Mouse (Mus musculus) forebrain, embryonic 13.5 days (tissue): ENCODE measurements around the gene Ralb. TPM values are rescaled to one million over a fixed set of nuclear protein-coding genes. Genes with fewer than 3 reads are reported as not detected.

Source experiments
- ATAC-seq: fragments of 200-750 bp; cut with Nextera tagmentation; 2 replicates; pipeline ENCODE4 v1.8.0; 2017
- H3K27ac ChIP-seq: fragments of 300-500 bp; sonication (generic); 2 replicates; pipeline ENCODE4 v1.5.1; 2015; ENCODE audit warnings: inconsistent platforms, mild to moderate bottlenecking, moderate library complexity
- H3K27me3 ChIP-seq: fragments of 300-500 bp; sonication (generic); 2 replicates; pipeline ENCODE4 v1.6.1; 2015; ENCODE audit warnings: mild to moderate bottlenecking, inconsistent platforms
- H3K36me3 ChIP-seq: fragments of 300-500 bp; sonication (generic); 2 replicates; pipeline ENCODE4 v1.6.1; 2015; ENCODE audit warnings: mild to moderate bottlenecking, inconsistent platforms; ENCODE audit not compliant: poor library complexity, severe bottlenecking
- H3K4me1 ChIP-seq: fragments of 300-500 bp; sonication (generic); 2 replicates; pipeline ENCODE4 v1.6.1; 2015; ENCODE audit warnings: inconsistent platforms
- H3K4me2 ChIP-seq: fragments of 300-500 bp; sonication (generic); 2 replicates; pipeline ENCODE4 v1.6.1; 2015; ENCODE audit warnings: inconsistent platforms, mild to moderate bottlenecking, moderate library complexity
- H3K4me3 ChIP-seq: fragments of 300-500 bp; sonication (generic); 2 replicates; pipeline ENCODE4 v1.5.1; 2015; ENCODE audit warnings: mild to moderate bottlenecking, inconsistent platforms
- H3K9ac ChIP-seq: fragments of 300-500 bp; sonication (generic); 2 replicates; pipeline ENCODE4 v1.6.1; 2015; ENCODE audit warnings: mild to moderate bottlenecking, inconsistent platforms
- H3K9me3 ChIP-seq: fragments of 300-500 bp; sonication (generic); replicated peaks from 2 replicates; pipeline ENCODE4 v1.6.1; 2016; ENCODE audit warnings: inconsistent platforms
- WGBS: fragments of 180-500 bp; shearing (Covaris S2); methylation state at CpG from one replicate; pipeline ENCODE4 v1.1.7; 2015; 5-methylcytosine and 5-hydroxymethylcytosine counted together
- polyA plus RNA-seq: library from polyadenylated mRNA; unstranded; fragments of >200 nt; fragmentation: Nextera tagmentation; extraction: Ambion mirVana; gene quantifications from 2 replicates; pipeline ENCODE4 v1.2.1, GENCODE M21; 2015

Gene Ralb
- polyA plus RNA-seq, 1 experiment from 2014 or later, result 51.0 TPM

DNA sequence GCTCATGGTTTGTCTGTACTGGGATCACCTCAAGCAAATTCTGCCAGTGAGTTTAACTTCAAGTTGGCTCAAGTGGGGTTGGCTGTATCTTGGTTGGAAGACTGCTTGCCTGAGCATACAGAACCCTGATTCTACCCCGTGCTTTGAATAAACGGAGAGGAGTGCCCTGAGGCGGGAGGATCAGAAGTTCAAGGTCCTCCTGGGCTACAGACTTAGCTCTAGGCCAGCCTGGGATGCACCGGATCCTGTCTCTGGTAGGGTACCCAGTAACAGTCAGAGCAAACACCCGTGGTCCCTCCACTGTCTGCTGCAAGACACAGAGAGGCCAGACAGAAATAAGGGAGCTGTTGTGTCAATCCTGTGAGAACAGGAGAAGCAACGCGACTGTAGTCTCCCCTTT is 17.1 kb upstream of the Ralb start:
- Histone ChIP-seq H3K9ac (no peak overlapping the region), H3K36me3 (no peaks in the 10 kb centered on the region), H3K4me2 (no peak overlapping the region), H3K4me3 (no peak overlapping the region), H3K4me1 (peaks cover 16% of the 10 kb centered on the region), H3K9me3 (no peaks in the 10 kb centered on the region), H3K27ac (no peak overlapping the region), H3K27me3 (no peaks in the 10 kb centered on the region)
- no peak for ATAC-seq
- WGBS, result 83% methylated on average over 7 of the region's 7 CpGs

DNA sequence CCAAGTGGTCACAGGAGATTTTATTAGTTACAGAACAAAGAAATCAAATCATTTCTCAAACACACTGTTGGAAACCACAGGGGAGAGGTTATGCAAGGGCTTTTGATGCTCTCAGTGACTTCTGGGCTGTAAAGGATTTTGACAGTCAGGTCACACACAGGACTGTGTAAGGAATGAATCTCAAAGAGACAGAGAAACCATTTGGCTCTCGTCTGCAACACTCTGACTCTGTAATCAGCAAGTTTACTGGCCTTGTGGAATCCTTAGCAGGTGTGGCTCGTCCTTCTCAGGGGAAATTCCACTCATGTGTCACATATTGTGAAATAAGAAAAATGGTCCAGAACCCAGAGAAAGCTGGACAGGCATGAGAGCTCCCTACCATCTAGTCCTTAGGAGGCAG is 16.4 kb upstream of the Ralb start:
- no peak for ATAC-seq
- Histone ChIP-seq H3K27ac (no peak overlapping the region; the same call in 1 of the 2 replicates), H3K27me3 (no peaks in the 10 kb centered on the region), H3K9ac (no peak overlapping the region), H3K9me3 (no peaks in the 10 kb centered on the region), H3K4me1 (peaks cover 11% of the 10 kb centered on the region), H3K4me3 (no peak overlapping the region), H3K36me3 (no peaks in the 10 kb centered on the region), H3K4me2 (no peak overlapping the region)
- 45% methylated on average over 2 of the region's 2 CpGs for WGBS

DNA sequence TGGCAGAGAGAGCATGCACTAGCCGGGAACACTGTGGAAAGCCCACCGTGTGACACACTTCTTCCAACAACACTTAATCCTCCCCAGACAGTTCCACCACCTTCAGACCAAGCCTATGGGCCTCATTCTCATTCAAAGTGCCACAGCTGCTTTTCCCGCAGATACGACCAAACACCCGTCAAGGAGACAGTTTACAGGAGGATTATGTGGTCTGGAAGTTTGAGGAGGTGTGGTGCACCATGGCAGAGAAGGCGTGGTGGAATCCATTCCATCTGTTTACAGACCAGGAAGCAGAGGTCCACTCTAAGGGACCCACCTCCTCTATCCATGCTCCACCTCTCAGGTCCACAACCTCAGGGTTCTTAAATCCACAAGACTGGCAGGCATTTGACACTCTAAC is 14.7 kb upstream of the Ralb start:
- no peak overlapping the region for H3K4me3 ChIP-seq
- no peaks in the 10 kb centered on the region for H3K27me3 ChIP-seq
- H3K9ac ChIP-seq, result no peak overlapping the region
- no peaks in the 10 kb centered on the region for H3K9me3 ChIP-seq
- no peaks in the 10 kb centered on the region for H3K36me3 ChIP-seq
- H3K27ac ChIP-seq, result no peak overlapping the region
- no peak overlapping the region for H3K4me2 ChIP-seq
- 78% methylated on average over 6 of the region's 6 CpGs for WGBS
- H3K4me1 ChIP-seq, result no peaks in the 10 kb centered on the region
- no peak for ATAC-seq

DNA sequence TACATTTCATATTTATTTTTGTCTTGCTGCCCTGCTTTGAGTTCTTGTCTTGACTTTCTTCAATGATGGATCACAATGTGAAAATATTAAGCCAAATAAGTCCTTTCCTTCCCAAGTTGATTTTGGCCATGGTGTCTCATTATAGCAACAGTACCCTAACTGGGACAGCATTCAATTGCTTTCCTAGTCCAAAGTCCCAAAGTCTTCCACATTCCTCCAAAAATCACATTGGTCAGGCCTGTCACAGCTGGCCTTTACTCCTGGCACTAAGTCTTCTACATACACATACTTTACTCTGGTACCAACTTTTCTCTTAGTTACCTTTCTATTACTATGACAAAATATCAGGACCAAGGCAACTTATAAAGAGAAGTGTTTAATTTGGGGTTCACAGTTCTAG is 14.2 kb upstream of the Ralb start:
- H3K4me2 ChIP-seq, result no peak overlapping the region
- no peak overlapping the region for H3K4me3 ChIP-seq
- no peaks in the 10 kb centered on the region for H3K4me1 ChIP-seq
- no peak for ATAC-seq
- no peaks in the 10 kb centered on the region for H3K36me3 ChIP-seq
- no peaks in the 10 kb centered on the region for H3K27me3 ChIP-seq
- no peak overlapping the region for H3K9ac ChIP-seq
- H3K27ac ChIP-seq, result no peak overlapping the region
- H3K9me3 ChIP-seq, result no peaks in the 10 kb centered on the region

DNA sequence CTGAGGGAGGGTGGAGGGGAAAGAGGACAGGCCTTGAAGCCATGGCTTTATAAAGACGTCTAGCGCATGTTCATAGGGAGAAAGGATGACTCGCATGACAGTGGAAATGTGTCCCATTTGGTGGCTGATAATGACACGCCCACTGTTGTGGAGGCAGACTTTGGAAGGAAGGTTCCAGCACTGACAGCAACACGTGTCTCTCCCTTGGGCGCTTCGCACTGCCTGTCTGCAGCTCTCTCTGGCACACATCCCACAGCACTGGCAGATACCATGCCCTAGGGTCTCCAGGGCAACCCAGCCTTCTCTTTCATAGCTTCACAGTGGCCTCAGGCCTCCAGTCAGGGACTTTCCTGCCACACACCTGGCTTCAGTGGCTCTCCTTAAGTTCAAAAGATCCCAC is 13.5 kb upstream of the Ralb start:
- Histone ChIP-seq H3K4me2 (no peak overlapping the region), H3K4me1 (no peaks in the 10 kb centered on the region), H3K27ac (no peak overlapping the region), H3K4me3 (no peak overlapping the region), H3K36me3 (no peaks in the 10 kb centered on the region), H3K9me3 (no peaks in the 10 kb centered on the region), H3K27me3 (no peaks in the 10 kb centered on the region), H3K9ac (no peak overlapping the region)
- WGBS, result 88% methylated on average over 7 of the region's 7 CpGs
- no peak for ATAC-seq

DNA sequence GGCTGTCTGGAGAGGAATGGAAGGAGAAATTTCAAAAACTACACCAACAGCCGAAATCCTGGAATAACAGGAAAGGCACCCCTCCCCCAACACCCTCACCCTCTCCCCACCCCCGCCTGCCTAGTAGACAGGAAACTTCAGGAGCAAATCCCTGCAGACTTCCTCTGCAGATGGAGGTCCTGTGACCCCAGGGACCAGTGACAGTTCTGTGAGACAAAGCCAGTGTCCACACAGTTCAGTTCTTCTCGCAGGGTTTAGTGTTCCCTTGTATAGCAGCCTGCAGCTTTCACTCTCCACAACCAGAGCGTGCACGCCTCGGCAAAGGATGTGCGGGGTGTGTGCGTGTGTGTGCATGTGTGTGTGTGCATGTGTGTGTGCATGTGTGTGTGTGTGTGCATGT is 6.3 kb upstream of the Ralb start:
- no peak overlapping the region for H3K4me3 ChIP-seq
- WGBS, result 72% methylated on average over 8 of the region's 8 CpGs
- no peak for ATAC-seq

DNA sequence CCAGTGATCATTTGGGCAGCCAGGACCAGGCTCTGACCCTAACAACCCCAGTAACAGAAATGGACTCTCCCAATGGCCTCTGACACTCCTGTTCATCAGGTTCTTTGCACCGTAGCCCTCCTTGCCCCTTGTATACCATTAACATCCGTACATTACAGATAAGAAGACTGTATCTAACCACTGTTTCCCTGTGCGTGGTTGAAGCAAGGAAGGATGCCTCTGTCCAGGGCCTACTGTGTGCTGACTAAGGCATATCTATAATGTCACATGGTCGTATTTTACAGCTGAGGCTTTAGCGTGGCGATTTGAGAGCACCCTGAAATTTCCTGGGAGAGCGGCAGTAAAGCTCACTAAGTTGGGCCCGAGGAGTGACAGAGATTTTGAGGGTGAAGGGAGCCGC is 5.8 kb upstream of the Ralb start:
- peaks cover 10% of the 10 kb centered on the region for H3K27me3 ChIP-seq
- no peak overlapping the region for H3K4me2 ChIP-seq
- H3K27ac ChIP-seq, result no peak overlapping the region
- H3K4me1 ChIP-seq, result peaks cover 9% of the 10 kb centered on the region
- no peak for ATAC-seq
- WGBS, result 77% methylated on average over 9 of the region's 9 CpGs
- H3K9ac ChIP-seq, result no peak overlapping the region
- no peaks in the 10 kb centered on the region for H3K36me3 ChIP-seq
- no peaks in the 10 kb centered on the region for H3K9me3 ChIP-seq
- no peak overlapping the region for H3K4me3 ChIP-seq

More for the DNA sequence above, 6.3 kb upstream of the Ralb start:
- H3K36me3 ChIP-seq, result no peaks in the 10 kb centered on the region
- no peak overlapping the region for H3K4me2 ChIP-seq
- no peaks in the 10 kb centered on the region for H3K9me3 ChIP-seq
- peaks cover 9% of the 10 kb centered on the region for H3K27me3 ChIP-seq
- H3K9ac ChIP-seq, result no peak overlapping the region
- peaks cover 9% of the 10 kb centered on the region for H3K4me1 ChIP-seq
- H3K27ac ChIP-seq, result no peak overlapping the region

DNA sequence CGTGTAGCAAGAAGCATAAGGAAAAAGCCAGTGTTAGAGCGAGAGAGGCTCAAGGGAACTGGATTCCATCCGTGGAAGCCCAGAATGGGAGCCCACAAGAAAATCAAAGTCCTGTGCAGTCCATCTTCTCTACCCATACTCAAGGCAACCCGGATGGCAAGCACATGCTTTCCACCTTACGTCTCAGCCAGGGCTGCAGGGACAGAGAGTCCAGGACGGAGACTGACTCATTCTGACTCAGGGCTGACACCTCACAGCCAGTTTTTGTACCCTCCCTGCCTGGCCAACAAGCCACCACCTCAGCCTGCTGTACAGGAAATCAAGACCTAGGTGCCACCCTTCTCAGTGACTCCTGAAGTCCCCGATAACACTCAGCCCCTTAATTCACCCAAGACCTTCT is 4.9 kb upstream of the Ralb start:
- H3K9me3 ChIP-seq, result no peaks in the 10 kb centered on the region
- ATAC-seq, result no peak

DNA sequence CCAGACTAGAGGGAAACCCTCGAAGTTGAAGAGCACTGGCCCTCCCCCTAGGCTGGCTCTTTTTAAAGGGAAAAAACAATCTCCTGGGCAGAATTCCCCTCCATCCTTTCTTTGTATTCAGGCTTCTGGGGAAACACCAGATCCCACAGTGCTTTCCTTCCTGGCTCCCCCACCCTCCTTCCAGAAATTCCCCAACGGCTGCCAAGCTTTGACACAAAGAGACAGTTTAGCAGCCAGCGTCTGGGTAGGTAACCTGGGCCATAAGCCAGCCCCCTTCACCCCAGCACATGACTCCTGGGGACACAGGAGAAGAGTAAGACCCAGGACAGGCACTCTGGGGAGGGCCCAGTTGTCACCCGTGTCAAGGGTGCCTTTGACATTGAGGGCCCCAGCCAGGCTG is 4.0 kb upstream of the Ralb start:
- H3K9ac ChIP-seq, result no peak overlapping the region; the same call in 1 of the 2 replicates
- H3K36me3 ChIP-seq, result no peaks in the 10 kb centered on the region
- peaks cover 23% of the 10 kb centered on the region for H3K4me1 ChIP-seq

More for the DNA sequence above, 4.9 kb upstream of the Ralb start:
- H3K27ac ChIP-seq, result no peak overlapping the region
- H3K4me3 ChIP-seq, result no peak overlapping the region
- H3K9ac ChIP-seq, result no peak overlapping the region
- no peaks in the 10 kb centered on the region for H3K36me3 ChIP-seq
- WGBS, result 79% methylated on average over 7 of the region's 7 CpGs
- peaks cover 10% of the 10 kb centered on the region for H3K27me3 ChIP-seq
- no peak overlapping the region for H3K4me2 ChIP-seq
- H3K4me1 ChIP-seq, result peaks cover 16% of the 10 kb centered on the region

DNA sequence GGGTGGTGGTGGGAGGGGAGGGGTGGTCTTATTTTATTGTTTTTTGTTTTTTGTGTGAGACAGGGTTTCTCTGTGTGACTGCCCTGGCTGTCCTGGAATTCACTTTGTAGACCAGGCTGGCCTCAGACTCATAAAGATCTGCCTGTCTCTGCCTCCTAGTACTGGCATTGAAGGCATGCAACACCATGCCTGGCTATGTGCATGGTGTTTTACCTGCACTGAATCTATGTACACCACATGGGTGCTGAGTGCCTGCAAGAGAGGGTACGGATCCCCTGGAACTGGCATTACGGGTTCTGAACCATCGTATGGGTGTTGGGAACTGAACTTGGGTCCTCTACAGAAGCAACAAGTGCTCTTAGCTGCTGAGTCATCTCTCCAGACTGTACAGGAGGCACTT is 1.4 kb upstream of the Ralb start:
- WGBS, result 89% methylated on average over 3 of the region's 3 CpGs
- no peak overlapping the region for H3K9ac ChIP-seq
- H3K27ac ChIP-seq, result no peak overlapping the region
- ATAC-seq, result no peak
- no peak overlapping the region for H3K4me3 ChIP-seq
- H3K36me3 ChIP-seq, result no peaks in the 10 kb centered on the region
- H3K27me3 ChIP-seq, result peaks cover 10% of the 10 kb centered on the region
- peaks cover 33% of the 10 kb centered on the region for H3K4me1 ChIP-seq
- H3K4me2 ChIP-seq, result no peak overlapping the region
- H3K9me3 ChIP-seq, result no peaks in the 10 kb centered on the region

More for the DNA sequence above, 4.0 kb upstream of the Ralb start:
- Histone ChIP-seq H3K27ac (no peak overlapping the region; the same call in 1 of the 2 replicates), H3K4me3 (no peak overlapping the region), H3K9me3 (no peaks in the 10 kb centered on the region), H3K4me2 (no peak overlapping the region), H3K27me3 (peaks cover 10% of the 10 kb centered on the region)
- ATAC-seq, result no peak
- WGBS, result 32% methylated on average over 4 of the region's 4 CpGs

DNA sequence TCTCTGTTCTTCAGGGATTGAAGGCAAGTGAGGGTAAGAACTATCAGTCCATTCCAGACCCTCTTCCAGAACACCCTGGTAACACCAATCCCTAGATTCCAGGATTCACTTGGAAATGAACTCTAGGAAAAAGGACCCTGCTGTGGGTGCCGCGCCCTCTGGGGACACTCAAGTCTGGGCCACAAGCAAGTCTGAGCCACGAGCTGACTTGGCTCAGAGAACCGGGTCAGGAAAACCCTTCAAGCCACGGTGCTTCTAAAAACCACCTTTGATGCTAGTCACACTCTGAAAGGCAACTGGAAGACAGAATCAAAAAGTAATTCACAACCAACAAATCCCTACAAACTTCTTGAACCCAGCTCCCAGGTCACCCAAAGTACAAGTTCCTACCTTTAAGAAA is 786 bp downstream of the Ralb start:
- Histone ChIP-seq H3K27ac (no peak overlapping the region), H3K27me3 (peaks cover 10% of the 10 kb centered on the region), H3K9me3 (no peaks in the 10 kb centered on the region; the same call in 1 of the 2 replicates), H3K4me2 (peak overlapping the region; percentile 87), H3K9ac (peak overlapping the region; percentile 83), H3K4me1 (peaks cover 32% of the 10 kb centered on the region), H3K36me3 (peaks cover 5% of the 10 kb centered on the region; the same call in 1 of the 2 replicates), H3K4me3 (peak overlapping the region; percentile 78)
- no peak for ATAC-seq
- WGBS, result 26% methylated on average over 5 of the region's 5 CpGs

DNA sequence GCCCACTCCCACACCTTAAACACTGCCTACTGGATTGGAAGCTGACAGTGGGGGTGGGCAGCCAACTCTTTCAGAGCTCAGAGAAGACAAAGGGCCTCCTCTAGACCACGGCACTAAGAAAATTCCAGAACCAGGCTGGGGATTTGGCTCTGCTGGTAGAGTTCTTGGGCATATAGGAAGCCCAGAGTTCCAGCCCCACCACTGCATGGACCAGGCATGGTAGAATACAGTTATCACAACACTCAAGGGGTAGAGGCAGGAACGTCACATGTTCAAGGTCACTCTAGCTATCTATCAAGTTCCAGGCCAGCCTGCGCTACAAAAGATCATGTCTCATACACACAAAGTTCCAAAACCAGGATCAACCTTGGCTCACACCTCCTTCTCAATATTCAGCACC is 1.4 kb downstream of the Ralb start:
- H3K4me1 ChIP-seq, result peaks cover 26% of the 10 kb centered on the region
- H3K27ac ChIP-seq, result no peak overlapping the region
- H3K4me3 ChIP-seq, result peak overlapping the region; percentile 78; the same call in 1 of the 2 replicates
- ATAC-seq, result no peak
- H3K4me2 ChIP-seq, result peak overlapping the region; percentile 87
- 84% methylated on average over 3 of the region's 3 CpGs for WGBS
- H3K9ac ChIP-seq, result no peak overlapping the region
- H3K27me3 ChIP-seq, result peaks cover 10% of the 10 kb centered on the region
- H3K36me3 ChIP-seq, result peaks cover 5% of the 10 kb centered on the region; the same call in 1 of the 2 replicates
- H3K9me3 ChIP-seq, result no peaks in the 10 kb centered on the region; the same call in 1 of the 2 replicates

DNA sequence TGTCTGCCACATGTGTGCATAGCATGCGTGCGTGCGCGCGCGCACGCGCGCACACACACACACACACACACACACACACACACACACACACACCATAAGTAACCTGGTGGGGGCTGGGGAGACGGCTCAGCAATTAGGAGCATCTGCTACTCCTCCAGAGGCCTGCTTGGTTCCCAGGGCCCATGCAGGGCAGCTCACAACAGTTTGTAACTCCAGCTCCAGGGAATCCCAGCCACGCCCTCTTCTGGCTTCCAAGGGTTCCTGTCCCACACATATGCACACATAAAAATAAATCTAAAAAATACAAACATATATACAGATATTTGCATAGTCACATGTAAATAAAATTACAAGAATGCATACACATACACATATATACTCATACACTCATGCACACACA is 1.9 kb downstream of the Ralb start:
- Histone ChIP-seq H3K36me3 (peaks cover 5% of the 10 kb centered on the region; the same call in 1 of the 2 replicates), H3K9me3 (no peaks in the 10 kb centered on the region; the same call in 1 of the 2 replicates), H3K4me3 (no peak overlapping the region), H3K4me2 (peak overlapping the region; percentile 87; the same call in 1 of the 2 replicates), H3K4me1 (peaks cover 24% of the 10 kb centered on the region), H3K27ac (no peak overlapping the region), H3K27me3 (peaks cover 10% of the 10 kb centered on the region), H3K9ac (no peak overlapping the region)
- no peak for ATAC-seq
- 83% methylated on average over 11 of the region's 11 CpGs for WGBS
